Mouse (Mus musculus) hindbrain, embryonic 11.5 days (tissue): ENCODE measurements at regions not wholly inside any gene's neighbourhood (a gene's known extent, or its start where the extent isn't known, plus 50 kb on each side); places are given as distances from the start of the nearest gene placed in this dataset.

Source experiments
- ATAC-seq: fragments of 200-750 bp; cut with Nextera tagmentation; 2 replicates; pipeline ENCODE4 v1.8.0; 2017; ENCODE audit warnings: mild to moderate bottlenecking, moderate TSS enrichment, moderate library complexity; ENCODE audit not compliant: low FRiP score
- DNase-seq: peaks from one replicate; pipeline ENCODE4 v3.0.0-alpha.2; 2015; ENCODE audit warnings: low spot score
- H3K27ac ChIP-seq: fragments of 300-500 bp; sonication (generic); 2 replicates; pipeline ENCODE4 v1.5.1; 2014; ENCODE audit warnings: mild to moderate bottlenecking, low read depth, low read length
- H3K27me3 ChIP-seq: fragments of 300-500 bp; sonication (generic); 2 replicates; pipeline ENCODE4 v1.6.1; 2014; ENCODE audit warnings: mild to moderate bottlenecking, low read length, moderate library complexity, mixed read lengths; ENCODE audit not compliant: control insufficient read depth, insufficient read depth
- H3K36me3 ChIP-seq: fragments of 300-500 bp; sonication (generic); 2 replicates; pipeline ENCODE4 v1.6.1; 2014; ENCODE audit warnings: mild to moderate bottlenecking, low read length, moderate library complexity, mixed read lengths; ENCODE audit not compliant: control insufficient read depth, insufficient read depth
- H3K4me1 ChIP-seq: fragments of 300-500 bp; sonication (generic); replicated peaks from 2 replicates; pipeline ENCODE4 v1.6.1; 2014; ENCODE audit warnings: low read length, mixed read lengths; ENCODE audit not compliant: control insufficient read depth, insufficient read depth
- H3K4me2 ChIP-seq: fragments of 300-500 bp; sonication (generic); replicated peaks from 2 replicates; pipeline ENCODE4 v1.6.1; 2014; ENCODE audit warnings: mild to moderate bottlenecking, low read depth, low read length
- H3K4me3 ChIP-seq: fragments of 300-500 bp; sonication (generic); 2 replicates; pipeline ENCODE4 v1.5.1; 2014; ENCODE audit warnings: low read depth, low read length
- H3K9ac ChIP-seq: fragments of 300-500 bp; sonication (generic); 2 replicates; pipeline ENCODE4 v1.6.1; 2014; ENCODE audit warnings: low read depth, low read length
- H3K9me3 ChIP-seq: fragments of 300-500 bp; sonication (generic); 2 replicates; pipeline ENCODE4 v1.6.1; 2016; ENCODE audit warnings: low read length; ENCODE audit not compliant: control insufficient read depth
- whole genome bisulfite sequencing: fragments of 180-500 bp; shearing (Covaris S2); extraction: QIAGEN DNeasy Blood & Tissue Kit; methylation state at CpG from one replicate; pipeline ENCODE4 v1.1.7; 2014; 5-methylcytosine and 5-hydroxymethylcytosine counted together

DNA sequence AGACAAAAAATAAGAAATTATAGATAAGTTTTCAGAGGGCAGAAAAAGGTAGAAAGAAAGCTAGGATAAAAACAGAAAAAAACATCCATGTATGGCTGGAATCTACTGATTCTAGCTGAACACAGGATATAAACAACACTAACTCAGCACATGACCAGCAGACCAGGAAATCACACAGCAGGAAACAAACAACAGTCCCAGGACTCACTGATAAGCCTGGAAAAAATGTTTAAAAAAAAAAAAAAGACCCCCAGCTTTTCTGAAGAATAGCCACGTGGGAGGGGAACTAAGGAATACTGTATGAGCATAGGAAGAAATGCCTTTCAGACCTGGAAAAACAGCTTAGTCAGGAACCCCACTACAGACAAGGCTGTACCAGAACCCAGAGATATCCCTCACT lies 145.7 kb downstream of the Tmem17 start:
- Histone ChIP-seq H3K4me1 (no peaks in the 10 kb centered on the region), H3K27me3 (no peaks in the 10 kb centered on the region), H3K36me3 (no peaks in the 10 kb centered on the region), H3K9ac (no peak overlapping the region), H3K27ac (no peak overlapping the region), H3K4me2 (no peak overlapping the region), H3K9me3 (no peaks in the 10 kb centered on the region), H3K4me3 (no peak overlapping the region)
- ATAC-seq (no peak), DNase-seq (no peak)
- 36% methylated on average over 1 of the region's 1 CpGs for WGBS

DNA sequence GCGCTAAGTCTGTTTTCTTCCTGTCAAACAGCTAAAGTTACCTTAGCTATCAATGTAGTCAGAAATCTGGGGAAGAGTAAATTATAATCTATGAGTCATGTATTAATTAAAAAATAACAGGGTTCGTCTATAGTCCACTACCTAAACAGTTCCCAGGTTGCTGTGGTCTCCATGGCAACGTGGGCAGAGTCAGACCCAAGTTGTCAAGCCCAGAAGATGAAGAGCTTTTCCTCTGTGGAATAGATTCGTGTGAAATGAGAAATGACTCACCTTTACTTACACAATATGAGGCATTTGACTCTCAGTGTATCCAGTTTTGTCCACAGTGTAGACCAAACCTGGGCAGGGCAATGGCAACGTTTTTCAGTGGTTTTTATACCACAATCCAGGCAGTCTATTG lies 149.2 kb downstream of the Tmem17 start:
- Histone ChIP-seq H3K4me1 (no peaks in the 10 kb centered on the region), H3K27me3 (no peaks in the 10 kb centered on the region), H3K9me3 (no peaks in the 10 kb centered on the region), H3K9ac (no peak overlapping the region), H3K27ac (no peak overlapping the region), H3K36me3 (no peaks in the 10 kb centered on the region), H3K4me3 (no peak overlapping the region), H3K4me2 (no peak overlapping the region)
- WGBS: 60% methylated on average over 5 of the region's 5 CpGs
- ATAC-seq (no peak), DNase-seq (no peak)

DNA sequence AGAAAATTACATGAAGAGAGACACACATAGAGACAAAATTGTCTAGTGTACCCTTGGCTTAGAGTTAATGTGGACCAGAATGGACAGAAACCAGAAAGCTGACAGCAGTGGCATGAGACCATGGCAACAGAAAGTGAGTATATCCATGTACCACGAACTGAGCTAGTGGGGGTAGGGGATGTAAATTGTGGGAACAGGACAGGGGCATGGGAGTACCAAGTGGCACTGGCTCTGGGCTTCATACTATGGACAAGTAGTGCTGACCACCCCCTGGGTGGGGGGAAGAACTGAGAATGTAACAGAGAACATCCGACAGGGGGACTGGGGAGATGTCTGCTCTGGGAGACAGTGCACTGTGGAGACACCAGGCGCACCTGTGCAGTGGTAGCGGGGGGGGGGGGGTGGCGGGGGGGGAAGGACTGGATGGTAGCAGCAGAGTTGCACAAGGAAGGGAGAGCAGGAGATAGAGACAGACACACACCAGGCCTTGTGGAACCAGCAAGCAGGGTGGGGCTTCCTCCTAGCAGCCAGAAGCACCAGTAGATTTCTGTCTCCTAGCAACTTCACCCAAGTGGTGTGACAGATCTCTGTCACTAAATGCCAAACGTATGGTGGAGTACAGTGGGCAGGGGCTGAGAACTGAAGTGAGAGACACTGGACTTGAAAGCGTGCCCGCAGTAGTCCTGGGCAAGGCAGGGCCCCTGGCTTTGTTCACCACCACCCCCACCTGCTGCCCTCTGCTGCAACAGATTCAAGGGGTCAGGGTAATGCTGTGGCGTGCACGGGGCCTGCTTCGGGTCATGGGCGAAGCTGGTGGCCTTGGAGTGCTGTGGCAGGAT lies 150.0 kb downstream of the Tmem17 start:
- Histone ChIP-seq H3K9me3 (no peaks in the 10 kb centered on the region), H3K4me3 (no peak overlapping the region), H3K36me3 (no peaks in the 10 kb centered on the region), H3K4me2 (no peak overlapping the region), H3K27me3 (no peaks in the 10 kb centered on the region), H3K4me1 (no peaks in the 10 kb centered on the region), H3K27ac (no peak overlapping the region), H3K9ac (no peak overlapping the region)
- WGBS: 65% methylated on average over 11 of the region's 12 CpGs
- no peak for DNase-seq
- peak; percentile 33; the same call in 1 of the 2 replicates for ATAC-seq

- Histone ChIP-seq H3K4me2 (no peak overlapping the region), H3K4me3 (no peak overlapping the region), H3K9ac (no peak overlapping the region), H3K36me3 (no peaks in the 10 kb centered on the region), H3K27ac (no peak overlapping the region), H3K9me3 (no peaks in the 10 kb centered on the region), H3K4me1 (no peaks in the 10 kb centered on the region), H3K27me3 (no peaks in the 10 kb centered on the region)
- WGBS: 56% methylated on average over 4 of the region's 4 CpGs
- ATAC-seq: no peak
- no peak for DNase-seq
Measured at GRCm38 (mm10) chr11:22665978-22666377, 154.1 kb downstream of the Tmem17 start.

GRCm38 (mm10) chr11:22666378-22666777 lies 154.5 kb downstream of the Tmem17 start:
- H3K36me3 ChIP-seq: no peaks in the 10 kb centered on the region
- ATAC-seq (no peak), DNase-seq (no peak)
- H3K4me2 ChIP-seq: no peak overlapping the region
- no peaks in the 10 kb centered on the region for H3K9me3 ChIP-seq
- no peak overlapping the region for H3K9ac ChIP-seq
- 81% methylated on average over 5 of the region's 5 CpGs for WGBS
- H3K27ac ChIP-seq: no peak overlapping the region
- H3K4me3 ChIP-seq: no peak overlapping the region
- no peaks in the 10 kb centered on the region for H3K27me3 ChIP-seq
- no peaks in the 10 kb centered on the region for H3K4me1 ChIP-seq

- Histone ChIP-seq H3K4me2 (no peak overlapping the region), H3K4me3 (no peak overlapping the region), H3K27ac (no peak overlapping the region), H3K36me3 (no peaks in the 10 kb centered on the region), H3K27me3 (no peaks in the 10 kb centered on the region), H3K9me3 (no peaks in the 10 kb centered on the region), H3K4me1 (no peaks in the 10 kb centered on the region; the same call in 1 of the 2 replicates), H3K9ac (no peak overlapping the region)
- 74% methylated on average over 2 of the region's 2 CpGs for WGBS
- ATAC-seq (no peak), DNase-seq (no peak)
Measured at GRCm38 (mm10) chr11:22668220-22668619, 156.3 kb downstream of the Tmem17 start.

DNA sequence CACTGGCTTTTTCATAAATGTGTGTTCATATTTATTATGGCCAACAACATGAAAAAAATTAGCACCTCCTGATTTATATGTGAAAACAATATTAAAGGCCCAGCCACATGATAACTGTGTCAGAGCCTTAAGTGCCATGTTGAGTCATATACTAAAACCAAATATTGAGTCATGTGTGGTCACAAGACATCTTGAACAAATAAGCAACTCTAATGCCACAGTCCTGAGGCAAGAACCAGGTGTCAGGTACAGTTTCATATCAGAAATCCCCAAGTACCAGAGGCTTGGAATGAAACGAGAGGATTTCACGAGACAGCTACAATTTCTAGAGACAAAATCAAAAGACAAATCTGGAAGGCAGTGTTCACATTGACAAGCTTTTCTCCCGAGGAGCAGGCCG lies 157.4 kb downstream of the Tmem17 start:
- Histone ChIP-seq H3K4me2 (no peak overlapping the region), H3K9me3 (no peaks in the 10 kb centered on the region), H3K27ac (no peak overlapping the region), H3K9ac (no peak overlapping the region), H3K36me3 (no peaks in the 10 kb centered on the region), H3K4me3 (no peak overlapping the region), H3K4me1 (no peaks in the 10 kb centered on the region; the same call in 1 of the 2 replicates), H3K27me3 (no peaks in the 10 kb centered on the region)
- no peak for ATAC-seq
- WGBS: 88% methylated on average over 4 of the region's 4 CpGs
- DNase-seq: no peak

- H3K4me1 ChIP-seq: no peaks in the 10 kb centered on the region; the same call in 1 of the 2 replicates
- H3K9ac ChIP-seq: no peak overlapping the region
- H3K27ac ChIP-seq: 0 out of 2 replicates have a peak overlapping the region, but pooled peaks have one; percentile 36
- H3K4me2 ChIP-seq: no peak overlapping the region
- no peak overlapping the region for H3K4me3 ChIP-seq
- no peaks in the 10 kb centered on the region for H3K9me3 ChIP-seq
- no peaks in the 10 kb centered on the region for H3K27me3 ChIP-seq
- H3K36me3 ChIP-seq: no peaks in the 10 kb centered on the region
- ATAC-seq (peak; percentile 86), DNase-seq (peak; percentile 7)
- 46% methylated on average over 5 of the region's 5 CpGs for WGBS
Measured at GRCm38 (mm10) chr11:22671791-22672490, 160.1 kb downstream of the Tmem17 start.

GRCm38 (mm10) chr11:22675047-22675446 lies 163.2 kb downstream of the Tmem17 start:
- 78% methylated on average over 3 of the region's 3 CpGs for WGBS
- H3K4me1 ChIP-seq: no peaks in the 10 kb centered on the region; the same call in 1 of the 2 replicates
- no peaks in the 10 kb centered on the region for H3K36me3 ChIP-seq
- no peaks in the 10 kb centered on the region for H3K9me3 ChIP-seq
- no peak overlapping the region for H3K27ac ChIP-seq
- no peaks in the 10 kb centered on the region for H3K27me3 ChIP-seq
- DNase-seq (no peak), ATAC-seq (no peak)
- H3K4me2 ChIP-seq: no peak overlapping the region
- H3K9ac ChIP-seq: no peak overlapping the region
- no peak overlapping the region for H3K4me3 ChIP-seq
